Mouse (Mus musculus): ENCODE measurements around the gene B3galt1.

DNA sequence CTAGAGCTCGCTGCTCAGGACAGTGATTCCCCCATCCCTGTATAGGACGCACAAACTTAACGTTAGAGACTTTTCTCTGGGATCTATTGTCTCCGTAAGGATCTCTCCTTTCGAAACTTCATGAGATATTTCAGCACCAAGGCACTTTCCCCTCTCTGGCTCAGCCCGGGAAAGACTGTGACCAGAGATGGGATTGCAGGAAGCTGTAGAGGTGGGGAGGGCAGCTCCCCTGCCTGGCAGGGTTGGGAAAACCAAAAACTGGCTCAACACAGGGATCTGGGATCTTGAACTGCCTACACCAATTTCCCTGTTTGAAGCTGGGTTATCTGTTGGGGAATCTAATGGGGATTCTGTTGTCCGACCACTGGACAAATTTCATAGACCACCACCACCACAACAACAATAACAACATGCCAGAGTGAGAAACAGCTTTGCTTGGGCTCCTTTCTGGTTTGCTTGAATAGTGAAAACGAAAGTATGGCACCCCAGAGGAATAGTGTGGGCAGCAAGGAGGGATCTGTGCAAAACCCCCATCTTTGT lies 1.5 kb downstream of the B3galt1 start:
- TF ChIP-seq MAX (IDR thresholded peaks at IDR 0.05; ENCODE audit: low read depth) (no peak), E2F4 (IDR thresholded peaks at IDR 0.05; ENCODE audit: insufficient read depth) (no peak), MYOG (IDR thresholded peaks at IDR 0.05; ENCODE audit: control insufficient read depth in 1 of 3, insufficient read depth in 1 of 3, insufficient read length in 2 of 3, low read depth in 2 of 3) (no peak), SRF (IDR thresholded peaks at IDR 0.05; ENCODE audit: control insufficient read depth, insufficient read length, low read depth) (no peak), USF1 (IDR thresholded peaks at IDR 0.05; ENCODE audit: low read depth) (no peak), POLR2A (IDR thresholded peaks at IDR 0.05; ENCODE audit: insufficient read length, low read depth) (no peak), REST (IDR thresholded peaks at IDR 0.05; ENCODE audit: insufficient read depth, insufficient read length) (no peak), POLR2AphosphoS2 (IDR thresholded peaks at IDR 0.05; ENCODE audit: insufficient read length, low read depth) (no peak)
